Mouse (Mus musculus) adrenal gland, adult 10 weeks (tissue): ENCODE data around the gene Lrrc59. TPM values are rescaled to one million over a fixed set of nuclear protein-coding genes. Genes with fewer than 3 reads are reported as not detected.

Experiments
- polyA plus RNA-seq: library from polyadenylated mRNA; stranded (reverse); fragments of 350-450 nt; fragmentation: Illumina TruSeq; extraction: RNeasy Lipid Tissue Mini Kit (QIAGEN cat#74804); gene quantifications from one replicate; pipeline ENCODE4 v1.2.3, GENCODE M21; 2014; ENCODE audit warnings: low read depth, low replicate concordance

Gene Lrrc59
- 75.6 TPM for polyA plus RNA-seq

GRCm38 (mm10) chr11:94629199-94629883, at the start of gene Lrrc59:
TSS of gene Lrrc59 (plus strand) at chr11:94629767.

DNA sequence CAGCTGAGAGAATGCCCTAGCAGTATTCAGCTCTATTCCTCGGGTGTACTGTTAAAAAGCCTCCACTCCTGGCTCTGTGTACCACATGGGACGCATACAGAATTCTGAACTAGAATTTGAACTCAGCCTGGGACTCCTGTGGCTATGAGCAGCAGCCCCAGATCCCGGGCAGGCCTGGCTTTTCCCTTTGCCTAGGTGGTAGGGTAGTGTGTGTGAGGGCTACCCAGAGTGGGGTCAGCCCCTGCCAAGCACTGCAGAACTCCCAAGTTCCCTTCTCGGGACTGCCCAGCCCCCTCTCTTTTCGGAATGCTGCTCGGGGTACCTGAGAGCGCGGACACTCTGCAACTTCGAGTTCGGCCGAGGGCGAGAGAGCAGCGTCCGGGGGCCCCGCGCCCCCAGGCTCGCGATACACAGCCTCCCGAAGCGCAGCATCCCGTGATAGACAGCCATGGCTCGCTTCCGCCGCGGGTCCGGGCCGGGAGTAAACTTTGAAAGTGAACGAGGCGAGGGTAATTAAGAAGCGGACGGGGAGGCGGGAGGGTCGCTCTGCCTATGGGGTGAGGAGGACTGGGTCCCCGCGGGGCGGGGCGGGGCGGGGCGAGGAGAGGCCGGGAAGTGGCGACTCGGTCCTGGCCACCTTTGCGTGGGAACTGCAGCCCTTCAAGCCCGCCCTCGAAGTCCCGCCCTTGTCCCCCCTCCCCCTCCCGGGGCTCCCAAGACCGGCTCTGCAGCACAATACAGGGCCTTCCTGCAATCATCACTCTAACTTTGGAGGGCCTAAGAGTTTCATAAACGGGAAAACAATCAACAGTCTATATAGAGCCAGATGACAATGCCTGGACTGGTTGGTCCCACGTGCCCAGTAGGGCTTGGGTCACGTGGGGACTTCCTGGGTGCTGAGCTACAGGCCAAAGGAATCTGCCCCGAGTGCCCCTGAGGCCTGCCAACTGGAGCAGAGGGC, 28.0 kb upstream of the Lrrc59 start, which contains the start of gene Acsf2:
TSS of gene Acsf2 (minus strand) at position 551 of the 961 bp plus-strand sequence.

DNA sequence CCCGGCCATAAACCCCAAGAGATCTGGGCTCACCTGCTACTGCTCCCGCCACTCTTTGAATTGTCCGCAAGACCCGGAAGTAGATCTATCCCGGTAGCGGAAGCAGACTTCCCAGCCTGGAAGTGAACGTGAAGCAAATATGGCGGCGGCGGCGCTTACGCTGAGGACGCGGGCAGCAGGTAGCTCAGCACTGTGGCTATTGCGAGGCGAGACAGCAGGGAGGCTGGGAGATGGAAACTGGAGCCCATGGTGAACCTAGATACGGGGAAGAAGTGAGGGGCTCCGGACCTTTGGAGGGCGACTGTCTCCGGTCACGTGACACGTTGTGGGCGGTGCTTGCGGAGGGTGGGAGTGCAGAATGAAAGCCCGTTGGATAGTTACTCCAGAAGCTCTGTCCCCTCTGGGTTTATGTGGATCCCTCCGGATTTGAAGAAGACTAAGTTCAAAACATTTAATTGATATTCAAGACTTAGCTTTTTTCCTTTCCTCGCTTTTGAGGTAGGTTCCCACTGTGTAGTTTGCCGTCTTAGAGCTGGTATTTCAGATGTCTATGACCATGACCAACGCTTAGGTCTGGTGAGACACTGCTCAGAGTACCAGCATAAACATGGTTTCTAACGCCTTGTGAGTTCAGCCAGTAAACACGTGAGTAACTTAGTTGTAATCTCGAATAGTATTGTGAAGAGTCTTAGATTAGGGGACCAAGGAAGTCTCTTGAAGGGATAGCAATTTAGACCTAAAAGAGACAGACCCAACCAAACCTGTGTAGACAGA, 24.3 kb downstream of the Lrrc59 start, which contains the start of the genes Mrpl27 and Eme1:
TSS of gene Mrpl27 (plus strand) at position 105 of the 774 bp plus-strand sequence.
TSS of gene Eme1 (minus strand) at position 302 of the 774 bp plus-strand sequence.

GRCm38 (mm10) chr11:94676754-94677606, 47.4 kb downstream of the Lrrc59 start, which contains the start of gene Xylt2:
TSS of gene Xylt2 (minus strand) at chr11:94677515.

Other genes starting within 250 kb of the Lrrc59 start
- 0.58 TPM for gene Abcc3, start 236.8 kb upstream of the Lrrc59 start, polyA plus RNA-seq
- gene Cacna1g, start 155.6 kb upstream of the Lrrc59 start, polyA plus RNA-seq: not detected
- not detected for gene Spata20, start 143.6 kb upstream of the Lrrc59 start, polyA plus RNA-seq
- 1.2 TPM for gene Epn3, start 129.8 kb upstream of the Lrrc59 start, polyA plus RNA-seq
- not detected for gene Mycbpap, start 108.0 kb upstream of the Lrrc59 start, polyA plus RNA-seq
- 9.0 TPM for gene Rsad1, start 80.5 kb upstream of the Lrrc59 start, polyA plus RNA-seq
- gene Chad, start 64.7 kb upstream of the Lrrc59 start, polyA plus RNA-seq: not detected
- 111 TPM for gene Acsf2, start 27.9 kb upstream of the Lrrc59 start, polyA plus RNA-seq
- 31.7 TPM for gene Mrpl27, start 24.0 kb downstream of the Lrrc59 start, polyA plus RNA-seq
- gene Eme1, start 24.2 kb downstream of the Lrrc59 start, polyA plus RNA-seq: not detected
- gene Xylt2, start 47.7 kb downstream of the Lrrc59 start, polyA plus RNA-seq: 1.2 TPM
- gene Gm11541, start 74.7 kb downstream of the Lrrc59 start, polyA plus RNA-seq: not detected
- gene Cdc34b, start 112.0 kb downstream of the Lrrc59 start, polyA plus RNA-seq: not detected
- gene Tmem92, start 152.9 kb downstream of the Lrrc59 start, polyA plus RNA-seq: not detected